Mouse (Mus musculus): ENCODE data around the gene 4930432M17Rik. TPM values are rescaled to one million over a fixed set of nuclear protein-coding genes. Genes with fewer than 3 reads are reported as not detected.

Gene 4930432M17Rik
- polyA plus RNA-seq, 1 experiment, result not detected

- Histone ChIP-seq H3K4me3 (replicated peaks) (no peak overlapping the region), H3K36me3 (ENCODE audit: control insufficient read depth) (no peaks in the 10 kb centered on the region), H3K4me1 (ENCODE audit: control insufficient read depth) (no peaks in the 10 kb centered on the region), H3K27me3 (ENCODE audit: control insufficient read depth) (peaks cover 51% of the 10 kb centered on the region), H3K9me3 (ENCODE audit: control insufficient read depth, low read length) (no peaks in the 10 kb centered on the region)
- TF ChIP-seq GATA1 (IDR thresholded peaks at IDR 0.05; ENCODE audit: low read length), result no peak
- TF ChIP-seq TAL1 (IDR thresholded peaks at IDR 0.05; ENCODE audit: low read length), result no peak
Observed at GRCm38 (mm10) chr3:121720801-121721690, 50.5 kb downstream of the 4930432M17Rik start.

GRCm38 (mm10) chr3:121721691-121722070, 51.1 kb downstream of the 4930432M17Rik start:
- no peak for TF ChIP-seq GATA1 (IDR thresholded peaks at IDR 0.05; ENCODE audit: low read length)
- no peak for TF ChIP-seq TAL1 (IDR thresholded peaks at IDR 0.05; ENCODE audit: low read length)
- no peak overlapping the region for H3K4me3 ChIP-seq (replicated peaks)
- H3K27me3 ChIP-seq (ENCODE audit: control insufficient read depth), result peaks cover 51% of the 10 kb centered on the region
- no peaks in the 10 kb centered on the region for H3K36me3 ChIP-seq (ENCODE audit: control insufficient read depth)
- no peaks in the 10 kb centered on the region for H3K4me1 ChIP-seq (ENCODE audit: control insufficient read depth)
- no peaks in the 10 kb centered on the region for H3K9me3 ChIP-seq (ENCODE audit: control insufficient read depth, low read length)

- no peaks in the 10 kb centered on the region for H3K4me1 ChIP-seq (ENCODE audit: control insufficient read depth)
- TF ChIP-seq GATA1 (IDR thresholded peaks at IDR 0.05; ENCODE audit: low read length) (no peak), TAL1 (IDR thresholded peaks at IDR 0.05; ENCODE audit: low read length) (no peak)
- H3K4me3 ChIP-seq (replicated peaks), result peak within 1 kb of the TSS; percentile 43
- H3K27me3 ChIP-seq (ENCODE audit: control insufficient read depth), result peaks cover 51% of the 10 kb centered on the region
- H3K36me3 ChIP-seq (ENCODE audit: control insufficient read depth), result no peaks in the 10 kb centered on the region
- H3K9me3 ChIP-seq (ENCODE audit: control insufficient read depth, low read length), result no peaks in the 10 kb centered on the region
Observed at GRCm38 (mm10) chr3:121722971-121723844, 52.6 kb downstream of the 4930432M17Rik start, which contains the start of gene F3. Gene F3, plus strand, starts transcription at chr3:121723537.

- Histone ChIP-seq H3K9me3 (ENCODE audit: control insufficient read depth, low read length) (no peaks in the 10 kb centered on the region), H3K36me3 (ENCODE audit: control insufficient read depth) (no peaks in the 10 kb centered on the region), H3K4me3 (replicated peaks) (no peak overlapping the region), H3K4me1 (ENCODE audit: control insufficient read depth) (no peaks in the 10 kb centered on the region), H3K27me3 (ENCODE audit: control insufficient read depth) (peaks cover 51% of the 10 kb centered on the region)
- TF ChIP-seq GATA1 (IDR thresholded peaks at IDR 0.05; ENCODE audit: low read length) (no peak), TAL1 (IDR thresholded peaks at IDR 0.05; ENCODE audit: low read length) (no peak)
Observed at GRCm38 (mm10) chr3:121723968-121724524, 53.5 kb downstream of the 4930432M17Rik start.

- Histone ChIP-seq H3K36me3 (ENCODE audit: control insufficient read depth) (no peaks in the 10 kb centered on the region), H3K4me1 (ENCODE audit: control insufficient read depth) (no peaks in the 10 kb centered on the region), H3K4me3 (replicated peaks) (no peak overlapping the region), H3K9me3 (ENCODE audit: control insufficient read depth, low read length) (no peaks in the 10 kb centered on the region), H3K27me3 (ENCODE audit: control insufficient read depth) (peaks cover 51% of the 10 kb centered on the region)
- TF ChIP-seq TAL1 (IDR thresholded peaks at IDR 0.05; ENCODE audit: low read length) (no peak), GATA1 (IDR thresholded peaks at IDR 0.05; ENCODE audit: low read length) (no peak)
Observed at GRCm38 (mm10) chr3:121724553-121724952, 54.0 kb downstream of the 4930432M17Rik start.

- H3K36me3 ChIP-seq (ENCODE audit: control insufficient read depth), result no peaks in the 10 kb centered on the region
- no peaks in the 10 kb centered on the region for H3K4me1 ChIP-seq (ENCODE audit: control insufficient read depth)
- H3K27me3 ChIP-seq (ENCODE audit: control insufficient read depth), result peaks cover 50% of the 10 kb centered on the region
- H3K9me3 ChIP-seq (ENCODE audit: control insufficient read depth, low read length), result no peaks in the 10 kb centered on the region
- no peak overlapping the region for H3K4me3 ChIP-seq (replicated peaks)
- TF ChIP-seq GATA1 (IDR thresholded peaks at IDR 0.05; ENCODE audit: low read length) (no peak), TAL1 (IDR thresholded peaks at IDR 0.05; ENCODE audit: low read length) (no peak)
Observed at GRCm38 (mm10) chr3:121725651-121726050, 55.1 kb downstream of the 4930432M17Rik start.

- TF ChIP-seq GATA1 (IDR thresholded peaks at IDR 0.05; ENCODE audit: low read length), result no peak
- TF ChIP-seq TAL1 (IDR thresholded peaks at IDR 0.05; ENCODE audit: low read length), result no peak
- no peaks in the 10 kb centered on the region for H3K36me3 ChIP-seq (ENCODE audit: control insufficient read depth)
- H3K27me3 ChIP-seq (ENCODE audit: control insufficient read depth), result peaks cover 11% of the 10 kb centered on the region
- H3K4me1 ChIP-seq (ENCODE audit: control insufficient read depth), result no peaks in the 10 kb centered on the region
- no peaks in the 10 kb centered on the region for H3K9me3 ChIP-seq (ENCODE audit: control insufficient read depth, low read length)
- H3K4me3 ChIP-seq (replicated peaks), result no peak overlapping the region
Observed at GRCm38 (mm10) chr3:121729678-121730077, 59.1 kb downstream of the 4930432M17Rik start.

Other genes starting within 250 kb of the 4930432M17Rik start
- 0.15 and 0.17 TPM in 2 replicates for gene Cnn3, start 244.3 kb upstream of the 4930432M17Rik start, polyA plus RNA-seq (2012)
- gene Slc44a3, start 138.4 kb upstream of the 4930432M17Rik start, polyA plus RNA-seq (2012), result not detected in 2 replicates
- not detected in 2 replicates for gene F3, start 52.8 kb downstream of the 4930432M17Rik start, polyA plus RNA-seq (2012)
- 0.30 and 0.37 TPM in 2 replicates for gene Abcd3, start 144.5 kb downstream of the 4930432M17Rik start, polyA plus RNA-seq (2012)

All from erythroblast, embryonic 14.5 days (primary cell).